Mouse (Mus musculus) bone marrow macrophage, adult 2 months (primary cell): ENCODE data around the gene 4931429L15Rik. TPM values are rescaled to one million over a fixed set of nuclear protein-coding genes. Genes with fewer than 3 reads are reported as not detected.
"Not testable (repeated sequence)": the region's sequence is repeated elsewhere in the genome, so short reads cannot be mapped to it uniquely, and the experiment has no call there.

Experiments
- H3K27ac ChIP-seq: 2 replicates; pipeline ENCODE4 v1.5.1; 2012; ENCODE audit warnings: low read depth, low read length; ENCODE audit not compliant: insufficient read depth
- H3K4me1 ChIP-seq: 2 replicates; pipeline ENCODE4 v1.6.1; 2012; ENCODE audit warnings: low read length; ENCODE audit not compliant: control insufficient read depth, insufficient read depth
- H3K4me3 ChIP-seq: 2 replicates; pipeline ENCODE4 v1.5.1; 2012; ENCODE audit warnings: mild to moderate bottlenecking, low read length, moderate library complexity; ENCODE audit not compliant: insufficient read depth
- CTCF ChIP-seq: IDR thresholded peaks from 2 replicates; pipeline ENCODE4 v1.5.1; 2012; ENCODE audit warnings: low read depth, mild to moderate bottlenecking, low read length, moderate library complexity
- POLR2A ChIP-seq: IDR thresholded peaks from 2 replicates; pipeline ENCODE4 v1.6.1; 2012; ENCODE audit warnings: mild to moderate bottlenecking, low read depth, low read length, borderline replicate concordance
- polyA plus RNA-seq: library from polyadenylated mRNA; stranded (reverse); fragments of >200 nt; gene quantifications from 2 replicates; pipeline ENCODE4 v1.2.4, GENCODE M21; 2012; ENCODE audit not compliant: missing spikeins, insufficient read depth, insufficient read length

Gene 4931429L15Rik
- not detected in 2 replicates for polyA plus RNA-seq

- H3K4me3 ChIP-seq, H3K4me1 ChIP-seq, H3K27ac ChIP-seq: not testable (repeated sequence)
Observed at GRCm38 (mm10) chr9:46319886-46320285, at the start of gene 4931429L15Rik. TSS of gene 4931429L15Rik (minus strand) at chr9:46319986.

GRCm38 (mm10) chr9:46362459-46362858, 42.7 kb upstream of the 4931429L15Rik start:
- no peaks in the 10 kb centered on the region for H3K4me1 ChIP-seq
- no peak for TF ChIP-seq POLR2A
- no peak for TF ChIP-seq CTCF
- no peak overlapping the region for H3K4me3 ChIP-seq
- H3K27ac ChIP-seq: no peak overlapping the region

- Histone ChIP-seq H3K27ac (no peak overlapping the region), H3K4me3 (no peak overlapping the region), H3K4me1 (no peaks in the 10 kb centered on the region)
- TF ChIP-seq CTCF (no peak), POLR2A (no peak)
Observed at GRCm38 (mm10) chr9:46361461-46362111, 41.8 kb upstream of the 4931429L15Rik start.

GRCm38 (mm10) chr9:46353992-46354391, 34.2 kb upstream of the 4931429L15Rik start:
- Histone ChIP-seq H3K27ac (no peak overlapping the region), H3K4me3 (no peak overlapping the region), H3K4me1 (no peaks in the 10 kb centered on the region)
- TF ChIP-seq CTCF (no peak), POLR2A (no peak)

- TF ChIP-seq POLR2A: no peak
- TF ChIP-seq CTCF: no peak
- Histone ChIP-seq H3K4me1 (no peaks in the 10 kb centered on the region), H3K27ac (no peak overlapping the region), H3K4me3 (no peak overlapping the region)
Observed at GRCm38 (mm10) chr9:46353330-46353724, 33.5 kb upstream of the 4931429L15Rik start.

- H3K4me3 ChIP-seq: no peak overlapping the region
- TF ChIP-seq POLR2A: no peak
- TF ChIP-seq CTCF: no peak
- H3K27ac ChIP-seq: no peak overlapping the region
- H3K4me1 ChIP-seq: no peaks in the 10 kb centered on the region
Observed at GRCm38 (mm10) chr9:46352651-46353329, 33.0 kb upstream of the 4931429L15Rik start.

- no peak for TF ChIP-seq POLR2A
- TF ChIP-seq CTCF: no peak
- Histone ChIP-seq H3K4me1 (no peaks in the 10 kb centered on the region), H3K4me3 (no peak overlapping the region), H3K27ac (no peak overlapping the region)
Observed at GRCm38 (mm10) chr9:46350451-46350981, 30.7 kb upstream of the 4931429L15Rik start.

GRCm38 (mm10) chr9:46345887-46346665, 26.3 kb upstream of the 4931429L15Rik start:
- no peak for TF ChIP-seq POLR2A
- TF ChIP-seq CTCF: no peak
- Histone ChIP-seq H3K4me3 (no peak overlapping the region), H3K27ac (no peak overlapping the region)

GRCm38 (mm10) chr9:46339051-46339652, 19.4 kb upstream of the 4931429L15Rik start:
- TF ChIP-seq CTCF: no peak
- TF ChIP-seq POLR2A: no peak
- H3K4me3 ChIP-seq: no peak overlapping the region
- no peaks in the 10 kb centered on the region for H3K4me1 ChIP-seq
- no peak overlapping the region for H3K27ac ChIP-seq

More at GRCm38 (mm10) chr9:46345887-46346665, 26.3 kb upstream of the 4931429L15Rik start:
- H3K4me1 ChIP-seq: no peaks in the 10 kb centered on the region
